Mouse (Mus musculus): ENCODE data around the gene H2-D1.

GRCm38 (mm10) chr17:35248986-35249385 lies 13.5 kb upstream of the H2-D1 start:
- TF ChIP-seq CTCF (IDR thresholded peaks at IDR 0.05; ENCODE audit: low read depth) (no peak), EP300 (IDR thresholded peaks at IDR 0.05; ENCODE audit: low read depth) (no peak)
